Mouse (Mus musculus): ENCODE measurements around the gene Erf. TPM values are rescaled to one million over a fixed set of nuclear protein-coding genes. Genes with fewer than 3 reads are reported as not detected.

Gene Erf
- total and polyA plus RNA-seq, 2 experiments from 2014 or later = 3.7 to 11.8 TPM

GRCm38 (mm10) chr7:25205355-25206093 is 45.0 kb downstream of the Erf start:
- TF ChIP-seq CTCF (IDR thresholded peaks at IDR 0.05; ENCODE audit: low read depth) = no peak
- DNase-seq = no peak
- Histone ChIP-seq H3K27ac (ENCODE audit: low read depth, low read length) (no peak overlapping the region), H3K9me3 (ENCODE audit: low read length) (no peaks in the 10 kb centered on the region), H3K4me2 (ENCODE audit: low read depth) (no peak overlapping the region), H3K36me3 (ENCODE audit: insufficient read depth) (peaks cover 61% of the 10 kb centered on the region), H3K27me3 (ENCODE audit: insufficient read depth, low read length) (no peaks in the 10 kb centered on the region), H3K4me3 (ENCODE audit: low read depth, low read length) (no peak overlapping the region), H3K4me1 (ENCODE audit: insufficient read depth) (no peaks in the 10 kb centered on the region), H3K9ac (no peak overlapping the region)
- no peak for ATAC-seq
- WGBS = 88% methylated on average over 16 of the region's 16 CpGs

- no peak for DNase-seq
- H3K4me2 ChIP-seq (ENCODE audit: low read depth) = no peak overlapping the region
- H3K4me3 ChIP-seq (ENCODE audit: low read depth, low read length) = no peak overlapping the region
- no peak overlapping the region for H3K9ac ChIP-seq
- H3K9me3 ChIP-seq (ENCODE audit: low read length) = no peaks in the 10 kb centered on the region
- H3K27me3 ChIP-seq (ENCODE audit: insufficient read depth, low read length) = no peaks in the 10 kb centered on the region
- H3K4me1 ChIP-seq (ENCODE audit: insufficient read depth) = no peaks in the 10 kb centered on the region
- peaks cover 44% of the 10 kb centered on the region for H3K36me3 ChIP-seq (ENCODE audit: insufficient read depth)
- H3K27ac ChIP-seq (ENCODE audit: low read depth, low read length) = no peak overlapping the region
- TF ChIP-seq CTCF (IDR thresholded peaks at IDR 0.05; ENCODE audit: low read depth) = no peak
- 92% methylated on average over 20 of the region's 20 CpGs for WGBS
- ATAC-seq = no peak
Measured at GRCm38 (mm10) chr7:25203624-25204023, 46.9 kb downstream of the Erf start.

- H3K36me3 ChIP-seq (ENCODE audit: insufficient read depth) = peaks cover 7% of the 10 kb centered on the region
- ATAC-seq (no peak), DNase-seq (no peak)
- no peak overlapping the region for H3K9ac ChIP-seq
- no peak overlapping the region for H3K4me2 ChIP-seq (ENCODE audit: low read depth)
- no peaks in the 10 kb centered on the region for H3K9me3 ChIP-seq (ENCODE audit: low read length)
- H3K4me1 ChIP-seq (ENCODE audit: insufficient read depth) = no peaks in the 10 kb centered on the region
- no peaks in the 10 kb centered on the region for H3K27me3 ChIP-seq (ENCODE audit: insufficient read depth, low read length)
- H3K27ac ChIP-seq (ENCODE audit: low read depth, low read length) = no peak overlapping the region
- H3K4me3 ChIP-seq (ENCODE audit: low read depth, low read length) = no peak overlapping the region
- 56% methylated on average over 10 of the region's 10 CpGs for WGBS
- TF ChIP-seq CTCF (IDR thresholded peaks at IDR 0.05; ENCODE audit: low read depth) = no peak
Measured at GRCm38 (mm10) chr7:25197384-25198018, 53.1 kb downstream of the Erf start.

- H3K27me3 ChIP-seq (ENCODE audit: insufficient read depth, low read length) = no peaks in the 10 kb centered on the region
- DNase-seq (no peak), ATAC-seq (no peak)
- no peaks in the 10 kb centered on the region for H3K36me3 ChIP-seq (ENCODE audit: insufficient read depth)
- no peak overlapping the region for H3K4me3 ChIP-seq (ENCODE audit: low read depth, low read length)
- H3K9me3 ChIP-seq (ENCODE audit: low read length) = no peaks in the 10 kb centered on the region
- H3K9ac ChIP-seq = no peak overlapping the region
- no peak for TF ChIP-seq CTCF (IDR thresholded peaks at IDR 0.05; ENCODE audit: low read depth)
- no peaks in the 10 kb centered on the region for H3K4me1 ChIP-seq (ENCODE audit: insufficient read depth)
- no peak overlapping the region for H3K27ac ChIP-seq (ENCODE audit: low read depth, low read length)
- H3K4me2 ChIP-seq (ENCODE audit: low read depth) = no peak overlapping the region
- 88% methylated on average over 9 of the region's 9 CpGs for WGBS
Measured at GRCm38 (mm10) chr7:25196107-25196506, 54.5 kb downstream of the Erf start.

- no peak for DNase-seq
- no peak overlapping the region for H3K4me2 ChIP-seq (ENCODE audit: low read depth)
- no peak for ATAC-seq
- H3K4me3 ChIP-seq (ENCODE audit: low read depth, low read length) = no peak overlapping the region
- H3K4me1 ChIP-seq (ENCODE audit: insufficient read depth) = no peaks in the 10 kb centered on the region
- WGBS = 65% methylated on average over 3 of the region's 3 CpGs
- H3K36me3 ChIP-seq (ENCODE audit: insufficient read depth) = no peaks in the 10 kb centered on the region
- TF ChIP-seq CTCF (IDR thresholded peaks at IDR 0.05; ENCODE audit: low read depth) = no peak
- H3K9ac ChIP-seq = no peak overlapping the region
- H3K27me3 ChIP-seq (ENCODE audit: insufficient read depth, low read length) = no peaks in the 10 kb centered on the region
- no peak overlapping the region for H3K27ac ChIP-seq (ENCODE audit: low read depth, low read length)
- no peaks in the 10 kb centered on the region for H3K9me3 ChIP-seq (ENCODE audit: low read length)
Measured at GRCm38 (mm10) chr7:25195148-25195547, 55.4 kb downstream of the Erf start.

Small RNA genes lying within 50 kb of the gene (microRNA-seq; reads per million reads assigned to microRNA genes)
- gene Mir7048 = 0.12 to 1.2 reads per million in 2 experiments

Other genes with a start within 250 kb of the Erf start
- 204 and 256 TPM in 2 replicates for gene Atp1a3, start 244.8 kb downstream of the Erf start, total RNA-seq (2014; rRNA removed)
- 432 and 535 TPM in 2 replicates for gene Atp1a3, start 244.8 kb downstream of the Erf start, polyA plus RNA-seq (2015; fragmentation: Nextera tagmentation; extraction: Ambion mirVana)
- 94.1 and 106 TPM in 2 replicates for gene Grik5, start 178.4 kb downstream of the Erf start, total RNA-seq (2014; rRNA removed)
- gene Grik5, start 178.4 kb downstream of the Erf start, polyA plus RNA-seq (2015; fragmentation: Nextera tagmentation; extraction: Ambion mirVana) = 10.2 and 15.8 TPM in 2 replicates
- 25.4 and 31.5 TPM in 2 replicates for gene Zfp574, start 178.2 kb downstream of the Erf start, total RNA-seq (2014; rRNA removed)
- gene Zfp574, start 178.2 kb downstream of the Erf start, polyA plus RNA-seq (2015; fragmentation: Nextera tagmentation; extraction: Ambion mirVana) = 30.6 and 33.0 TPM in 2 replicates
- 5.8 and 6.0 TPM in 2 replicates for gene Pou2f2, start 71.0 kb downstream of the Erf start, total RNA-seq (2014; rRNA removed)
- gene Pou2f2, start 71.0 kb downstream of the Erf start, polyA plus RNA-seq (2015; fragmentation: Nextera tagmentation; extraction: Ambion mirVana) = 9.8 and 21.2 TPM in 2 replicates
- gene Dedd2, start 30.1 kb downstream of the Erf start, total RNA-seq (2014; rRNA removed) = 23.4 and 25.3 TPM in 2 replicates
- 14.9 and 17.3 TPM in 2 replicates for gene Dedd2, start 30.1 kb downstream of the Erf start, polyA plus RNA-seq (2015; fragmentation: Nextera tagmentation; extraction: Ambion mirVana)
- 5.0 and 8.3 TPM in 2 replicates for gene Zfp526, start 29.3 kb downstream of the Erf start, total RNA-seq (2014; rRNA removed)
- gene Zfp526, start 29.3 kb downstream of the Erf start, polyA plus RNA-seq (2015; fragmentation: Nextera tagmentation; extraction: Ambion mirVana) = 0.59 and 0.98 TPM in 2 replicates
- gene Gsk3a, start 12.9 kb downstream of the Erf start, total RNA-seq (2014; rRNA removed) = 150 and 154 TPM in 2 replicates
- 21.0 and 21.5 TPM in 2 replicates for gene Gsk3a, start 12.9 kb downstream of the Erf start, polyA plus RNA-seq (2015; fragmentation: Nextera tagmentation; extraction: Ambion mirVana)
- 119 and 121 TPM in 2 replicates for gene Cic, start 16.9 kb upstream of the Erf start, total RNA-seq (2014; rRNA removed)
- 25.4 and 31.3 TPM in 2 replicates for gene Cic, start 16.9 kb upstream of the Erf start, polyA plus RNA-seq (2015; fragmentation: Nextera tagmentation; extraction: Ambion mirVana)
- 407 and 461 TPM in 2 replicates for gene Pafah1b3, start 47.2 kb upstream of the Erf start, total RNA-seq (2014; rRNA removed)
- 517 and 583 TPM in 2 replicates for gene Pafah1b3, start 47.2 kb upstream of the Erf start, polyA plus RNA-seq (2015; fragmentation: Nextera tagmentation; extraction: Ambion mirVana)
- gene Prr19, start 50.6 kb upstream of the Erf start, total RNA-seq (2014; rRNA removed) = 2.1 and 2.5 TPM in 2 replicates
- gene Prr19, start 50.6 kb upstream of the Erf start, polyA plus RNA-seq (2015; fragmentation: Nextera tagmentation; extraction: Ambion mirVana) = 2.6 and 3.5 TPM in 2 replicates
- gene Tmem145, start 55.3 kb upstream of the Erf start, total RNA-seq (2014; rRNA removed) = 55.9 and 63.2 TPM in 2 replicates
- gene Tmem145, start 55.3 kb upstream of the Erf start, polyA plus RNA-seq (2015; fragmentation: Nextera tagmentation; extraction: Ambion mirVana) = 46.7 and 68.0 TPM in 2 replicates
- gene Megf8, start 66.4 kb upstream of the Erf start, total RNA-seq (2014; rRNA removed) = 50.5 and 67.8 TPM in 2 replicates
- 8.7 and 12.8 TPM in 2 replicates for gene Megf8, start 66.4 kb upstream of the Erf start, polyA plus RNA-seq (2015; fragmentation: Nextera tagmentation; extraction: Ambion mirVana)
- gene Cnfn, start 119.0 kb upstream of the Erf start, total RNA-seq (2014; rRNA removed) = not detected in 2 replicates
- not detected in 2 replicates for gene Cnfn, start 119.0 kb upstream of the Erf start, polyA plus RNA-seq (2015; fragmentation: Nextera tagmentation; extraction: Ambion mirVana)
- 8.8 and 14.8 TPM in 2 replicates for gene Lipe, start 147.9 kb upstream of the Erf start, total RNA-seq (2014; rRNA removed)
- 6.7 and 8.0 TPM in 2 replicates for gene Lipe, start 147.9 kb upstream of the Erf start, polyA plus RNA-seq (2015; fragmentation: Nextera tagmentation; extraction: Ambion mirVana)
- not detected in 2 replicates for gene Cxcl17, start 162.1 kb upstream of the Erf start, total RNA-seq (2014; rRNA removed)
- gene Cxcl17, start 162.1 kb upstream of the Erf start, polyA plus RNA-seq (2015; fragmentation: Nextera tagmentation; extraction: Ambion mirVana) = 0.35 TPM in 1 of 2 replicates, not detected in the other
- gene Ceacam1, start 226.8 kb upstream of the Erf start, total RNA-seq (2014; rRNA removed) = 0.24 and 0.31 TPM in 2 replicates
- 0.75 and 1.4 TPM in 2 replicates for gene Ceacam1, start 226.8 kb upstream of the Erf start, polyA plus RNA-seq (2015; fragmentation: Nextera tagmentation; extraction: Ambion mirVana)